Mouse (Mus musculus) ES-E14 (cell line): ENCODE measurements around the gene Sfn. TPM values are rescaled to one million over a fixed set of nuclear protein-coding genes. Genes with fewer than 3 reads are reported as not detected.

Source experiments
- DNase-seq: peaks from one replicate; pipeline ENCODE4 v3.0.0-alpha.2; 2013; ENCODE audit warnings: low read depth, low spot score
- H3K27ac ChIP-seq: 2 replicates; pipeline ENCODE4 v1.5.1; 2012; ENCODE audit warnings: low read depth, mild to moderate bottlenecking, low read length, moderate library complexity, mixed read lengths; ENCODE audit not compliant: poor library complexity, insufficient read depth, severe bottlenecking
- H3K36me3 ChIP-seq: 2 replicates; pipeline ENCODE4 v1.6.1; 2012; ENCODE audit warnings: mild to moderate bottlenecking, low read length, moderate library complexity, mixed read lengths; ENCODE audit not compliant: control insufficient read depth, poor library complexity, insufficient read depth, severe bottlenecking
- H3K4me1 ChIP-seq, 2 experiments: fragments of 150-350 bp in 1 of 2; sonication (generic) in 1 of 2; 2 replicates each; pipeline ENCODE4 v1.6.1; 2012; ENCODE audit warnings: low read length in 2 of 2, mild to moderate bottlenecking in 1 of 2, mixed read lengths in 1 of 2; ENCODE audit not compliant: control insufficient read depth in 2 of 2, insufficient read depth in 2 of 2, poor library complexity in 1 of 2
- H3K4me3 ChIP-seq, 2 experiments: fragments of 150-350 bp in 1 of 2; sonication (generic) in 1 of 2; 2 replicates each; pipeline ENCODE4 v1.5.1; 2012; ENCODE audit warnings: low read length in 2 of 2, low read depth in 1 of 2, mild to moderate bottlenecking in 1 of 2, mixed read lengths in 1 of 2; ENCODE audit not compliant: insufficient read depth in 1 of 2, poor library complexity in 1 of 2, severe bottlenecking in 1 of 2
- H3K9ac ChIP-seq: 2 replicates; pipeline ENCODE4 v1.6.1; 2012; ENCODE audit warnings: low read depth, mild to moderate bottlenecking, low read length, mixed read lengths; ENCODE audit not compliant: poor library complexity, insufficient read depth, severe bottlenecking
- H3K9me3 ChIP-seq: fragments of 150-350 bp; sonication (generic); 2 replicates; pipeline ENCODE4 v1.6.1; 2012; ENCODE audit warnings: low read depth, mild to moderate bottlenecking, low read length; ENCODE audit not compliant: control insufficient read depth, insufficient read depth
- CHD2 ChIP-seq: IDR thresholded peaks from 2 replicates; pipeline ENCODE4 v1.6.1; 2014; ENCODE audit warnings: mild to moderate bottlenecking, low read depth, low read length, inconsistent platforms
- HCFC1 ChIP-seq: IDR thresholded peaks from 2 replicates; pipeline ENCODE4 v1.6.1; 2012; ENCODE audit warnings: low read length, inconsistent platforms, borderline replicate concordance; ENCODE audit not compliant: insufficient read depth
- MAFK ChIP-seq: IDR thresholded peaks from 2 replicates; pipeline ENCODE4 v1.6.1; 2014; ENCODE audit warnings: mild to moderate bottlenecking, low read depth, low read length, inconsistent platforms; ENCODE audit not compliant: insufficient read depth
- ZC3H11A ChIP-seq: IDR thresholded peaks from 2 replicates; pipeline ENCODE4 v1.6.1; 2012; ENCODE audit warnings: low read depth, mild to moderate bottlenecking, inconsistent platforms, low read length, borderline replicate concordance
- ZNF384 ChIP-seq: IDR thresholded peaks from 2 replicates; pipeline ENCODE4 v1.6.1; 2012; ENCODE audit warnings: low read depth, low read length, inconsistent platforms
- in situ Hi-C, 2 experiments: fragments of 600-800 bp; cut with MboI; formaldehyde crosslinking; loops; one replicate each; pipeline ENCODE4 v1.15.1; 2025; ENCODE audit warnings: low sequenced_read_pairs in 2 of 2, inconsistent platforms in 1 of 2; ENCODE audit not compliant: unreplicated experiment in 2 of 2
- total RNA-seq: library from RNA; depleted of rRNA; stranded (reverse); fragments of 300-350 nt; gene quantifications from 2 replicates; pipeline ENCODE4 v1.2.3, GENCODE M21; 2012

Sfn gene
- total RNA-seq, 1 experiment: 35.8 TPM

GRCm38 (mm10) chr4:133620668-133621067 is 18.7 kb upstream of the Sfn start:
- DNase-seq: no peak
- in situ Hi-C loops: no loop called here
- peak overlapping the region; percentile 15; the same call in 1 of the 2 replicates for H3K9ac ChIP-seq
- peaks cover 4% of the 10 kb centered on the region; the same call in 1 of the 2 replicates for H3K36me3 ChIP-seq
- H3K4me1 ChIP-seq: peaks cover 7 to 31% of the 10 kb centered on the region in 2 experiments; a peak in 3 of 4 replicates
- TF ChIP-seq MAFK (no peak), HCFC1 (no peak), ZNF384 (no peak), CHD2 (no peak), ZC3H11A (no peak)
- no peak overlapping the region for H3K4me3 ChIP-seq
- H3K9me3 ChIP-seq: no peaks in the 10 kb centered on the region
- H3K27ac ChIP-seq: peak overlapping the region; percentile 16; the same call in 1 of the 2 replicates

DNA sequence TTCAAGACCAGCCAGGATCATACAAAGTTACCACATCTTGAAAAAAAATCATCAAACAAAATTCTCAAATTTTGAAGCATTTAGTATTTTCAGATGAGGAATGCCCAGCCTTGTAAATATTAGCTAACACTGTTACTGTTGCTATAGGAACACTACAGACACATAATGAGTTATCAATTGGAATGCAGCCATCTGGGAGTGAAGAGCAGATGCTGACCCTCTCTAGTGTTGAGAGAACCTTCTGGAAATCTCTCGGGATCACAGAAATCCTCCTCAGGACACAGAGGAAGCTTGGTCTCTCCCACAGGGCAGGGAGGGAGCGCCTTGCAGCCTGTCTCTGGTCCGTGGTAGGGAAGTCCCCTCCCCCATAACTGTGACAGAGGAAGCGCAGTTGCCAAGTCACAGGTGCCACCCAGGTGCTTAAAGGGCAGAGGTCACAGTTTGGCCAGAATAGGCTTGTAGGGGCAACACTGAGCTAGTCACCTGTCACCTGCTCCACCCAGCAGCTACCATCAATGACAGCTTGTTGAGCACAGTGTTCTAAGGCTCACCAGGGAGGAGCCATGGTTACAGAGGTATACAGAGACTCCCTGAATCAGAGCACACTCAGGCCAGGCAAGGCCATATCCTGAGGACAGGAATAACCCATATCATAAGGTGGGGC is 17.6 kb upstream of the Sfn start:
- no peak for TF ChIP-seq ZNF384
- TF ChIP-seq MAFK: no peak
- no peak for TF ChIP-seq HCFC1
- TF ChIP-seq ZC3H11A: no peak
- TF ChIP-seq CHD2: no peak
- Histone ChIP-seq H3K27ac (no peak overlapping the region), H3K4me1 (peaks cover 5 to 28% of the 10 kb centered on the region in 2 experiments; a peak in 2 of 4 replicates), H3K9ac (no peak overlapping the region), H3K9me3 (no peaks in the 10 kb centered on the region), H3K36me3 (peaks cover 9% of the 10 kb centered on the region; the same call in 1 of the 2 replicates), H3K4me3 (no peak overlapping the region)
- no peak for DNase-seq
- in situ Hi-C loops: no loop called here

- H3K9me3 ChIP-seq: no peaks in the 10 kb centered on the region
- TF ChIP-seq ZC3H11A: no peak
- TF ChIP-seq CHD2: no peak
- TF ChIP-seq MAFK: no peak
- no peak for TF ChIP-seq ZNF384
- TF ChIP-seq HCFC1: no peak
- peaks cover 5 to 32% of the 10 kb centered on the region in 2 experiments; a peak in 3 of 4 replicates for H3K4me1 ChIP-seq
- H3K36me3 ChIP-seq: peaks cover 19% of the 10 kb centered on the region; the same call in 1 of the 2 replicates
- in situ Hi-C loops: no loop called here
- H3K27ac ChIP-seq: no peak overlapping the region
- H3K9ac ChIP-seq: no peak overlapping the region
- no peak for DNase-seq
- no peak overlapping the region for H3K4me3 ChIP-seq
Observed at GRCm38 (mm10) chr4:133617936-133618335, 16.0 kb upstream of the Sfn start.

DNA sequence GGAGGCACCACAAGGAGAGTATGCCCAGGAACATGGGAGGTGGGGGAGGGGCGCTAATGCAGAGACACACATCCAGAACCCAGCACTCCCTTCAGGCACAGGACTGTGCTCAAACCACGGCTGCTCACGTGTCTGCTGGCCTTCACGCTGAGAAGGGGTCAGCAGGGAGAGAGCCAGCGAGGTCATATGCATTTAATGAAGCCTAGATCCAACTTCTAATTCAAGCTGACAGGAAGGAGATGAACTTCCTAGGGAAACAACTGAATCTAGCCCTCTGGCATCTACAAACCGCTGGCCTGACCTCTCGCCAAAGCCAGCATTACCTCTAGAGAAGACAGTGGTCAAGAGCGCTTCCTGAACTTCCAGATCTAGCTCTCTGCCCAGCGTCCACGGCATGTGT is 13.4 kb upstream of the Sfn start:
- Histone ChIP-seq H3K9ac (no peak overlapping the region), H3K36me3 (peaks cover 27% of the 10 kb centered on the region; the same call in 1 of the 2 replicates), H3K4me3 (no peak overlapping the region), H3K9me3 (no peaks in the 10 kb centered on the region), H3K27ac (no peak overlapping the region), H3K4me1 (peaks cover 0 to 20% of the 10 kb centered on the region in 2 experiments; a peak in 2 of 4 replicates)
- no peak for DNase-seq
- TF ChIP-seq ZC3H11A (no peak), MAFK (no peak), ZNF384 (no peak), CHD2 (no peak), HCFC1 (no peak)
- in situ Hi-C loops: no loop called here
